Mouse (Mus musculus) midbrain, embryonic 10.5 days (tissue): ENCODE measurements around the gene Bmp2k. TPM values are rescaled to one million over a fixed set of nuclear protein-coding genes. Genes with fewer than 3 reads are reported as not detected.

Experiments
- DNase-seq: peaks from one replicate; pipeline ENCODE4 v3.0.0-alpha.2; 2017; ENCODE audit warnings: low spot score
- H3K27ac ChIP-seq: fragments of 300-500 bp; sonication (generic); replicated peaks from 2 replicates; pipeline ENCODE4 v1.5.1; 2016; ENCODE audit warnings: mild to moderate bottlenecking
- H3K27me3 ChIP-seq: fragments of 300-500 bp; sonication (generic); 2 replicates; pipeline ENCODE4 v1.6.1; 2016; ENCODE audit warnings: low read depth, mild to moderate bottlenecking; ENCODE audit not compliant: poor library complexity, severe bottlenecking
- H3K36me3 ChIP-seq: fragments of 300-500 bp; sonication (generic); 2 replicates; pipeline ENCODE4 v1.6.1; 2016; ENCODE audit warnings: mild to moderate bottlenecking, moderate library complexity
- H3K4me1 ChIP-seq: fragments of 300-500 bp; sonication (generic); 2 replicates; pipeline ENCODE4 v1.6.1; 2016
- H3K4me3 ChIP-seq: fragments of 300-500 bp; sonication (generic); 2 replicates; pipeline ENCODE4 v1.5.1; 2016; ENCODE audit warnings: mild to moderate bottlenecking, moderate library complexity
- H3K9me3 ChIP-seq: fragments of 300-500 bp; sonication (generic); replicated peaks from 2 replicates; pipeline ENCODE4 v1.6.1; 2016; ENCODE audit warnings: mild to moderate bottlenecking
- WGBS: fragments of 180-500 bp; shearing (Covaris S2); methylation state at CpG from one replicate; pipeline ENCODE4 v1.1.7; 2016; 5-methylcytosine and 5-hydroxymethylcytosine counted together
- polyA plus RNA-seq: library from polyadenylated mRNA; unstranded; fragments of >200 nt; fragmentation: Nextera tagmentation; extraction: Ambion mirVana; gene quantifications from 2 replicates; pipeline ENCODE4 v1.2.1, GENCODE M21; 2016

Gene Bmp2k
- polyA plus RNA-seq, 1 experiment from 2014 or later = 9.2 TPM

GRCm38 (mm10) chr5:97110133-97110532 is 112.6 kb downstream of the Bmp2k start:
- WGBS = 60% methylated on average over 2 of the region's 2 CpGs
- Histone ChIP-seq H3K27me3 (peaks cover 6% of the 10 kb centered on the region; the same call in 1 of the 2 replicates), H3K4me1 (peaks cover 13% of the 10 kb centered on the region), H3K27ac (no peak overlapping the region), H3K4me3 (peak overlapping the region; percentile 74; the same call in 1 of the 2 replicates), H3K36me3 (peaks cover 18% of the 10 kb centered on the region), H3K9me3 (no peaks in the 10 kb centered on the region)
- DNase-seq = no peak

- no peak for DNase-seq
- Histone ChIP-seq H3K4me1 (peaks cover 13% of the 10 kb centered on the region), H3K36me3 (peaks cover 13% of the 10 kb centered on the region), H3K27me3 (peaks cover 6% of the 10 kb centered on the region; the same call in 1 of the 2 replicates), H3K27ac (peak overlapping the region; percentile 85; the same call in 1 of the 2 replicates), H3K9me3 (no peaks in the 10 kb centered on the region), H3K4me3 (peak overlapping the region; percentile 74)
- 21% methylated on average over 5 of the region's 5 CpGs for WGBS
Measured at GRCm38 (mm10) chr5:97110697-97111096, 113.2 kb downstream of the Bmp2k start.

- DNase-seq = peak; percentile 95
- Histone ChIP-seq H3K27ac (peak within 1 kb of the TSS; percentile 85), H3K36me3 (peaks cover 8% of the 10 kb centered on the region), H3K27me3 (peaks cover 6% of the 10 kb centered on the region; the same call in 1 of the 2 replicates), H3K4me3 (peak within 1 kb of the TSS; percentile 74), H3K4me1 (peaks cover 13% of the 10 kb centered on the region), H3K9me3 (no peaks in the 10 kb centered on the region)
- WGBS = under 1% methylated on average over 62 of the region's 62 CpGs
Measured at GRCm38 (mm10) chr5:97111207-97111910, 113.9 kb downstream of the Bmp2k start, which contains the start of gene Paqr3. Gene Paqr3, minus strand, starts transcription at chr5:97111596.

GRCm38 (mm10) chr5:97124977-97125376 is 127.5 kb downstream of the Bmp2k start:
- H3K9me3 ChIP-seq = no peaks in the 10 kb centered on the region
- no peak overlapping the region for H3K27ac ChIP-seq
- H3K27me3 ChIP-seq = peaks cover 16% of the 10 kb centered on the region; the same call in 1 of the 2 replicates
- H3K4me3 ChIP-seq = no peak overlapping the region
- 91% methylated on average over 12 of the region's 12 CpGs for WGBS
- no peaks in the 10 kb centered on the region for H3K36me3 ChIP-seq
- H3K4me1 ChIP-seq = no peaks in the 10 kb centered on the region
- no peak for DNase-seq

GRCm38 (mm10) chr5:97125459-97125970 is 128.0 kb downstream of the Bmp2k start:
- Histone ChIP-seq H3K27ac (no peak overlapping the region), H3K9me3 (no peaks in the 10 kb centered on the region), H3K27me3 (peaks cover 16% of the 10 kb centered on the region; the same call in 1 of the 2 replicates), H3K36me3 (no peaks in the 10 kb centered on the region), H3K4me1 (no peaks in the 10 kb centered on the region), H3K4me3 (no peak overlapping the region)
- WGBS = 74% methylated on average over 10 of the region's 10 CpGs
- DNase-seq = no peak

- no peaks in the 10 kb centered on the region for H3K36me3 ChIP-seq
- H3K27ac ChIP-seq = no peak overlapping the region
- H3K4me3 ChIP-seq = no peak overlapping the region
- WGBS = 19% methylated on average over 4 of the region's 4 CpGs
- H3K4me1 ChIP-seq = no peaks in the 10 kb centered on the region
- H3K9me3 ChIP-seq = no peaks in the 10 kb centered on the region
- peaks cover 16% of the 10 kb centered on the region; the same call in 1 of the 2 replicates for H3K27me3 ChIP-seq
- DNase-seq = peak; percentile 46
Measured at GRCm38 (mm10) chr5:97126005-97126404, 128.5 kb downstream of the Bmp2k start.

- Histone ChIP-seq H3K36me3 (no peaks in the 10 kb centered on the region), H3K27me3 (peaks cover 16% of the 10 kb centered on the region; the same call in 1 of the 2 replicates), H3K27ac (no peak overlapping the region), H3K4me1 (no peaks in the 10 kb centered on the region), H3K4me3 (no peak overlapping the region), H3K9me3 (no peaks in the 10 kb centered on the region)
- DNase-seq = no peak
- 85% methylated on average over 6 of the region's 6 CpGs for WGBS
Measured at GRCm38 (mm10) chr5:97127284-97127683, 129.8 kb downstream of the Bmp2k start.

GRCm38 (mm10) chr5:97128242-97129226 is 131.0 kb downstream of the Bmp2k start:
- Histone ChIP-seq H3K4me1 (no peaks in the 10 kb centered on the region), H3K4me3 (no peak overlapping the region), H3K27me3 (peaks cover 16% of the 10 kb centered on the region; the same call in 1 of the 2 replicates), H3K36me3 (no peaks in the 10 kb centered on the region), H3K9me3 (no peaks in the 10 kb centered on the region), H3K27ac (no peak overlapping the region)
- peak; percentile 65 for DNase-seq
- 57% methylated on average over 21 of the region's 21 CpGs for WGBS

GRCm38 (mm10) chr5:97129589-97129988 is 132.1 kb downstream of the Bmp2k start:
- Histone ChIP-seq H3K4me1 (no peaks in the 10 kb centered on the region), H3K36me3 (no peaks in the 10 kb centered on the region), H3K4me3 (no peak overlapping the region), H3K9me3 (no peaks in the 10 kb centered on the region), H3K27me3 (peaks cover 16% of the 10 kb centered on the region; the same call in 1 of the 2 replicates), H3K27ac (no peak overlapping the region)
- no peak for DNase-seq
- 94% methylated on average over 2 of the region's 2 CpGs for WGBS

- H3K27ac ChIP-seq = no peak overlapping the region
- no peaks in the 10 kb centered on the region for H3K9me3 ChIP-seq
- no peak for DNase-seq
- H3K36me3 ChIP-seq = no peaks in the 10 kb centered on the region
- H3K27me3 ChIP-seq = no peaks in the 10 kb centered on the region
- H3K4me1 ChIP-seq = no peaks in the 10 kb centered on the region
- 90% methylated on average over 2 of the region's 2 CpGs for WGBS
- no peak overlapping the region for H3K4me3 ChIP-seq
Measured at GRCm38 (mm10) chr5:97135331-97135730, 137.8 kb downstream of the Bmp2k start.
